Mouse (Mus musculus): Measurements from ENCODE around the gene Ccdc69. TPM values are rescaled to one million over a fixed set of nuclear protein-coding genes. Genes with fewer than 3 reads are reported as not detected.

Gene Ccdc69
- polyA plus RNA-seq, 1 experiment from 2014 or later, result 3.7 TPM

DNA sequence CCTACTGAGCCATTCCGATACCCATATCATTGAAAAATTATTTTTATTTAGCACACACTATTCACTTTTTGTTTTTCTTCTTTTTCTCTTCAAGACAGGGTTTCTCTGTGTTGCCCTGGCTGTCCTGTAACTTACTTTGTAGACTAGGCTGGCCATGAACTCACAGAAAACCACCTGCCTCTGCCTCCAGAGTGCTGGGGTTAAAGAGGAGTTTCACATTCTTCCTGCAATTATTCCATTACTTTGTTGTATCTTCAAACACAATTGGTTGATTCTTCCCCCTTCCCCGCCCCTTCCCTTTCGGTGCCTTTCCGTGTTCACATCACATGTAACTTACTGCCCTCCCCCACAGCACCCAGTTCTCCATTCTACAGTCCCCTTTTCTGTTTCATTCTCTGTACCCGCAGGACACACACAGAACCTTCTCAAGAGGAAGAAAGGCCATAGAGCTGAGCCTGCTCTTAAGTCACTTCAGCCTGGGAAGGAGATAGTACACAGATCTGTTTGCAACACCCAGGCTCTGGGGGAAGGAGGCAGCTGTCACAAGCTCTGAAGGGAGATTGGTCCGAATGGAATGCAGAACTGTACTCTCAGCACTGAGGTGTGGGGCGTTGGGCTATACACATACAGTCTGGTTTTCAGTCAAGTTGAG is 35.4 kb upstream of the Ccdc69 start:
- ATAC-seq (ENCODE audit: insufficient read depth, low FRiP score), result peak; percentile 44; the same call in 1 of the 2 replicates
- WGBS, result 48% methylated on average over 7 of the region's 7 CpGs

DNA sequence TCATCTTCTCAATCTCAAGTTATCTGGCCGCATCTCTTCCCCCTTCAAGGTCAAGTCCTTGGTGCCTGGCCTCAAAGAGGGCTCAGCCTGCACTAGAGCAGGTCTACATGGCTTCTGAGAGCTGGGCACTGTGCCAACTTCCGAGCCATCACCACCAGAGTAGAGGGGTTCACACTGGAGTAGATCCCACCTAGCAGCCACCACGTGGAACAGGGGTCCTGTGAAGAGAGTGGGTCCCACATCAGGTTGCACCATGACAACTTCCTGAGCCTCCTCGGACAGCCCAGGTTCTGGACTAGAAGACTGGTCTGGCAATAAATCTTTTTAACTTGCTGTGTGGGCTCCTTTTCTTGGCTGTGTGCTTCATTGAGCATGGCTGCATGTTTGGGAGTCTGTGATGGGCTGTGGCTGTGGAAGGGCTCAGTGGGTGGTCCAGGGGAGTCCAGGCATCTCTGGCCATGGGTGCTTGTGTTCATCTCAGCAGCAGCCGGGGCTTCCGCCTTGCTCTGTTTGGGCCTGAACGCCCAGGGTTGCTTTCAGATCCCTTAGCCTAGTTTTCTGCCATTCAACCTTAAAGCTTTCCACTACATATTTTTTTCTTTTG is 32.7 kb upstream of the Ccdc69 start:
- 57% methylated on average over 7 of the region's 7 CpGs for WGBS
- no peaks in the 10 kb centered on the region for H3K27me3 ChIP-seq (ENCODE audit: control insufficient read depth, insufficient read depth, low read length)
- H3K27ac ChIP-seq (ENCODE audit: low read length), result no peak overlapping the region
- no peak overlapping the region for H3K4me3 ChIP-seq (replicated peaks; ENCODE audit: low read length)
- ATAC-seq (ENCODE audit: insufficient read depth, low FRiP score), result no peak
- no peaks in the 10 kb centered on the region for H3K36me3 ChIP-seq (ENCODE audit: control insufficient read depth, insufficient read depth, low read length)
- no peaks in the 10 kb centered on the region; the same call in 1 of the 2 replicates for H3K9me3 ChIP-seq (replicated peaks; ENCODE audit: control insufficient read depth, low read length)
- no peak overlapping the region for H3K4me2 ChIP-seq (ENCODE audit: low read depth, low read length)
- peaks cover 7% of the 10 kb centered on the region; the same call in 1 of the 2 replicates for H3K4me1 ChIP-seq (ENCODE audit: control insufficient read depth, insufficient read depth, low read length)
- H3K9ac ChIP-seq (ENCODE audit: low read length), result no peak overlapping the region

More for the DNA sequence above, 35.4 kb upstream of the Ccdc69 start:
- Histone ChIP-seq H3K9ac (ENCODE audit: low read length) (no peak overlapping the region), H3K27me3 (ENCODE audit: control insufficient read depth, insufficient read depth, low read length) (no peaks in the 10 kb centered on the region), H3K4me3 (replicated peaks; ENCODE audit: low read length) (no peak overlapping the region), H3K4me2 (ENCODE audit: low read depth, low read length) (no peak overlapping the region), H3K27ac (ENCODE audit: low read length) (no peak overlapping the region), H3K9me3 (replicated peaks; ENCODE audit: control insufficient read depth, low read length) (no peaks in the 10 kb centered on the region; the same call in 1 of the 2 replicates), H3K36me3 (ENCODE audit: control insufficient read depth, insufficient read depth, low read length) (no peaks in the 10 kb centered on the region), H3K4me1 (ENCODE audit: control insufficient read depth, insufficient read depth, low read length) (peaks cover 7% of the 10 kb centered on the region; the same call in 1 of the 2 replicates)

DNA sequence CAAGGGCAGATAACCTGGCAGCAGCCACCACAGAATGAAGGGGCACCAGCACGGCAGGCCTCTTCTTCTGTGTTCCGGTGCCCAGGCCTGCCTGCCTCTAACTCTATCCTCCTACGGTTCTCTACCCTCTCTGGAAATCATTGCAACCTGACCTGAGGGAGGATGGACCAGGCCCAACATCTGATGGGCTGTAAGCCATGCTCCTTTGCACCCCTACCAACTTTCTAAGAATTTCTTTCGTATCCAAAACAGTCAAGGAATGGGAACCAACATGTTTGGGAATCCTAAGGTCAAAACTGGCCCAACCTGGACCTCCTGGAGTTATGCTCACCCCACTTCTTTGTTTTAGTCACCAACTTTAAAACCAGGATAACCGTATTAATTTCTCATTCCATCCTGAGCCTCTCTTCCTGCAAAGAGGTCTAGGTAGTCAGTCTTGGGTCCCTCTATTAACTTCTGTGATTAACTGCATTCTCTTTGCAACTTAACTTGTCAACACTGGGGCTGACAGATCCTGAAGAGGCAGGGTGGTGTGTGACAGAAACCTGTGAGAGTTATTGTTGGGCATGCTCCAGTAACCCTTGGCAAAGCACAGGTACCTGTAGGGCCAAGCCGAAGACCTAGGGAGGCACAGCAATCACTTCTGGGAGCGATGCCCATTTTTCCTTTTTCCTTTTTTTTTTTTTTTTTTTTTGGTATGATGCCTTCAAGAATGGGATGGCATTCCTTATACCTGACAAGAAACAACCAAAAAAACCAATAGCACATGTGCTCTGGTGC is 31.8 kb upstream of the Ccdc69 start:
- Histone ChIP-seq H3K36me3 (ENCODE audit: control insufficient read depth, insufficient read depth, low read length) (no peaks in the 10 kb centered on the region), H3K4me2 (ENCODE audit: low read depth, low read length) (no peak overlapping the region), H3K4me3 (replicated peaks; ENCODE audit: low read length) (no peak overlapping the region), H3K27ac (ENCODE audit: low read length) (no peak overlapping the region), H3K27me3 (ENCODE audit: control insufficient read depth, insufficient read depth, low read length) (no peaks in the 10 kb centered on the region), H3K9ac (ENCODE audit: low read length) (no peak overlapping the region), H3K9me3 (replicated peaks; ENCODE audit: control insufficient read depth, low read length) (no peaks in the 10 kb centered on the region), H3K4me1 (ENCODE audit: control insufficient read depth, insufficient read depth, low read length) (peaks cover 7% of the 10 kb centered on the region; the same call in 1 of the 2 replicates)
- ATAC-seq (ENCODE audit: insufficient read depth, low FRiP score), result no peak
- 86% methylated on average over 7 of the region's 7 CpGs for WGBS

DNA sequence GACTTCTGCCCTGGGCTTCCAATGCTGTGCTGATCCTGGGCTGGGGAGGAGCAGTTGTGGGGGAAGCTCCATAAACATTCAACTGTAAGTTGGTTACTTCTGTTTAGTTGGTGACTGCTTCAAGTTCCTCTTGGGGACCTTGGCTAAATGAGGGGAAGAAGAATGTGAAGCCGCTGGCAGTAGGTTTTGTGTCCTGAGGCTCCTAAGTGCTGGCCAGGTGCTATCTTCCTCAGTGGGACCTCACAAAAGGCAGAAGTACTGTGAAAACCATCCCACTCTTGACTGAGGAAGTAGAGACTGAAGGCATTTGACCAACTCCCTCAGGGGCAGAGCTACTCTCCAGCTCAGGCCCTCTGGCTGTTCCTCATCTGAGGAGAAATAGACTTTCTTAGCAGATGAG is 28.7 kb upstream of the Ccdc69 start:
- no peak overlapping the region for H3K4me2 ChIP-seq (ENCODE audit: low read depth, low read length)
- H3K36me3 ChIP-seq (ENCODE audit: control insufficient read depth, insufficient read depth, low read length), result no peaks in the 10 kb centered on the region
- H3K4me3 ChIP-seq (replicated peaks; ENCODE audit: low read length), result no peak overlapping the region
- peaks cover 7% of the 10 kb centered on the region; the same call in 1 of the 2 replicates for H3K4me1 ChIP-seq (ENCODE audit: control insufficient read depth, insufficient read depth, low read length)
- ATAC-seq (ENCODE audit: insufficient read depth, low FRiP score), result no peak
- H3K9me3 ChIP-seq (replicated peaks; ENCODE audit: control insufficient read depth, low read length), result no peaks in the 10 kb centered on the region
- H3K27me3 ChIP-seq (ENCODE audit: control insufficient read depth, insufficient read depth, low read length), result no peaks in the 10 kb centered on the region
- WGBS, result 100% methylated on average over 1 of the region's 1 CpGs
- H3K9ac ChIP-seq (ENCODE audit: low read length), result no peak overlapping the region
- H3K27ac ChIP-seq (ENCODE audit: low read length), result no peak overlapping the region

DNA sequence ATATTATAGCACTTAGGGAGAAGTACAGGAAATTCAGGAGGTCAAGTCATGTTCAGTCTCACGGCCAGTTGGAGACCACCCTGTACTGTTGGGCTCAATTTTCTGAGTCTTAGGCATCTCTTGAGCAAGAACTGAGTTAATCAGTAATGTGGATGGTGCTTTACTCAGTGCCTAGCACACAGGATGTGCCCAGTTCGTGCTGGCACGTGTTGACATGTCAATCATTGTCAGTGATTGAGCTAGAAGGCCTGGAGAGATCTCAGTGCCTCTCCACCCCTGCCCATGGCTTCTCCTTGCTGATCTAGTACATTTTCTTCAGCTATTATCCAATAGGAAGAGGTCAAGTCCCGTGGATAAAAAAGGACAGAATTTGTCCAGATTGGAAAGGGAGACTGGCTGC is 27.5 kb upstream of the Ccdc69 start:
- 77% methylated on average over 4 of the region's 4 CpGs for WGBS
- Histone ChIP-seq H3K9ac (ENCODE audit: low read length) (no peak overlapping the region), H3K4me2 (ENCODE audit: low read depth, low read length) (no peak overlapping the region), H3K36me3 (ENCODE audit: control insufficient read depth, insufficient read depth, low read length) (no peaks in the 10 kb centered on the region), H3K4me1 (ENCODE audit: control insufficient read depth, insufficient read depth, low read length) (peaks cover 1% of the 10 kb centered on the region; the same call in 1 of the 2 replicates), H3K9me3 (replicated peaks; ENCODE audit: control insufficient read depth, low read length) (no peaks in the 10 kb centered on the region), H3K4me3 (replicated peaks; ENCODE audit: low read length) (no peak overlapping the region), H3K27me3 (ENCODE audit: control insufficient read depth, insufficient read depth, low read length) (no peaks in the 10 kb centered on the region), H3K27ac (ENCODE audit: low read length) (no peak overlapping the region)
- ATAC-seq (ENCODE audit: insufficient read depth, low FRiP score), result no peak

GRCm38 (mm10) chr11:55103229-55103628 is 25.3 kb upstream of the Ccdc69 start:
- Histone ChIP-seq H3K9me3 (replicated peaks; ENCODE audit: control insufficient read depth, low read length) (no peaks in the 10 kb centered on the region), H3K4me1 (ENCODE audit: control insufficient read depth, insufficient read depth, low read length) (no peaks in the 10 kb centered on the region), H3K27me3 (ENCODE audit: control insufficient read depth, insufficient read depth, low read length) (no peaks in the 10 kb centered on the region), H3K9ac (ENCODE audit: low read length) (no peak overlapping the region), H3K4me3 (replicated peaks; ENCODE audit: low read length) (no peak overlapping the region), H3K27ac (ENCODE audit: low read length) (no peak overlapping the region), H3K36me3 (ENCODE audit: control insufficient read depth, insufficient read depth, low read length) (no peaks in the 10 kb centered on the region), H3K4me2 (ENCODE audit: low read depth, low read length) (no peak overlapping the region)
- WGBS, result 76% methylated on average over 3 of the region's 3 CpGs
- no peak for ATAC-seq (ENCODE audit: insufficient read depth, low FRiP score)

DNA sequence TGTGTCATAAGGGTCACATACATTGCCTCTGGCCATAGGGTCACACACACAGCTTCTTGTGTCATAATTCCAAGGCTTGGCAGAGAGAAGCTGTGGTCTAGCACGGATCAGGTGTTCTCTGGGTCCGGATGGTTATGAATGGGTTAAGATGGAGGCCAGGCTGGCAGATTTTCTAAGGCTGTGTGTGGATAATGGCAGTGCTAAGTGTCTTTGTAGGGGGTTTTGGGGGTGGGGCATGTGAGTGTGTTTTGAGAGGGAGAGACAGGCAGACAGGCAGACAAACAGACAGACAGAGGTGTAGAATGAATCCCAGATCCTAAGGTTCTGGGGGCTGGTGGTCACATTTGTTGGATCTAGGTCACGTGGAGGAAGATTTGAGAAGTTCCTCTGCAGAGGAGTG is 24.1 kb upstream of the Ccdc69 start:
- WGBS, result 84% methylated on average over 3 of the region's 3 CpGs
- Histone ChIP-seq H3K9ac (ENCODE audit: low read length) (no peak overlapping the region), H3K4me1 (ENCODE audit: control insufficient read depth, insufficient read depth, low read length) (peaks cover 3% of the 10 kb centered on the region; the same call in 1 of the 2 replicates), H3K9me3 (replicated peaks; ENCODE audit: control insufficient read depth, low read length) (no peaks in the 10 kb centered on the region), H3K36me3 (ENCODE audit: control insufficient read depth, insufficient read depth, low read length) (no peaks in the 10 kb centered on the region), H3K27me3 (ENCODE audit: control insufficient read depth, insufficient read depth, low read length) (no peaks in the 10 kb centered on the region), H3K4me2 (ENCODE audit: low read depth, low read length) (no peak overlapping the region), H3K27ac (ENCODE audit: low read length) (no peak overlapping the region), H3K4me3 (replicated peaks; ENCODE audit: low read length) (no peak overlapping the region)
- ATAC-seq (ENCODE audit: insufficient read depth, low FRiP score), result no peak

- Histone ChIP-seq H3K9me3 (replicated peaks; ENCODE audit: control insufficient read depth, low read length) (no peaks in the 10 kb centered on the region), H3K27ac (ENCODE audit: low read length) (no peak overlapping the region), H3K36me3 (ENCODE audit: control insufficient read depth, insufficient read depth, low read length) (no peaks in the 10 kb centered on the region), H3K27me3 (ENCODE audit: control insufficient read depth, insufficient read depth, low read length) (no peaks in the 10 kb centered on the region), H3K4me1 (ENCODE audit: control insufficient read depth, insufficient read depth, low read length) (peaks cover 6% of the 10 kb centered on the region; the same call in 1 of the 2 replicates), H3K4me3 (replicated peaks; ENCODE audit: low read length) (no peak overlapping the region), H3K4me2 (ENCODE audit: low read depth, low read length) (no peak overlapping the region), H3K9ac (ENCODE audit: low read length) (no peak overlapping the region)
- 69% methylated on average over 4 of the region's 4 CpGs for WGBS
- no peak for ATAC-seq (ENCODE audit: insufficient read depth, low FRiP score)
Measured at GRCm38 (mm10) chr11:55099868-55100267, 21.9 kb upstream of the Ccdc69 start.
